In genomic region chr4:118548130-118548480, GRCm38 (mm10) we compare ENCODE assay signal across 11 mouse cellular contexts. TPM values are rescaled to one million over a fixed set of nuclear protein-coding genes. Genes with fewer than 3 reads are reported as not detected.
DNase-seq lines count a peak whose midpoint lies in the region; ATAC-seq and TF ChIP-seq lines count a peak whose summit lies in the region.
"Not testable (repeated sequence)": the region's sequence is repeated elsewhere in the genome, so short reads cannot be mapped to it uniquely, and the experiment has no call there.
"Had no signal": no experiment of that assay in that cellular context is flagged by ENCODE, and none has a peak within 500 bp of the region (broad histone marks: within the 10 kb centered on the region; RNA-seq: fewer than 3 reads in every experiment).

No protein-coding gene starts in this region.

- H3K9me3 ChIP-seq in heart, postnatal 0 days (replicated peaks; ENCODE audit: control insufficient read depth, low read length) = not testable (repeated sequence)

- not testable (repeated sequence) for H3K36me3 ChIP-seq in heart, postnatal 0 days (replicated peaks; ENCODE audit: control insufficient read depth, insufficient read depth, low read length)

- H3K9ac ChIP-seq in heart, postnatal 0 days (replicated peaks; ENCODE audit: low read depth, low read length) = not testable (repeated sequence)

- not testable (repeated sequence) for H3K4me1 ChIP-seq in heart, postnatal 0 days (ENCODE audit: control insufficient read depth, insufficient read depth)

- not testable (repeated sequence) for H3K4me3 ChIP-seq in heart, postnatal 0 days (ENCODE audit: low read depth, low read length)

- TF ChIP-seq CTCF in heart, postnatal 0 days (IDR thresholded peaks at IDR 0.05; ENCODE audit: low read depth) = not testable (repeated sequence)

- not testable (repeated sequence) for H3K27ac ChIP-seq in heart, postnatal 0 days (ENCODE audit: low read depth)

- ATAC-seq in erythroid progenitor cell, adult 5-6 weeks (replicated peaks; ENCODE audit: low FRiP score, poor library complexity, severe bottlenecking) = peak; percentile 85
- ATAC-seq in heart, postnatal 0 days (ENCODE audit: insufficient read depth, low read depth) = not testable (repeated sequence)
- peak; percentile 75 for ATAC-seq in megakaryocyte-erythroid progenitor cell, adult 5-6 weeks (replicated peaks; ENCODE audit: low FRiP score, low TSS enrichment, poor library complexity, severe bottlenecking)

- not testable (repeated sequence) for H3K27me3 ChIP-seq in heart, postnatal 0 days (ENCODE audit: control insufficient read depth, insufficient read depth, low read length)

- TF ChIP-seq EP300 in heart, postnatal 0 days (IDR thresholded peaks at IDR 0.05; ENCODE audit: low read depth) = not testable (repeated sequence)

- not testable (repeated sequence) for H3K4me2 ChIP-seq in heart, postnatal 0 days (ENCODE audit: low read depth, low read length)

- peak; percentile 85 for DNase-seq in WW6 (ENCODE audit: low read depth, low spot score)
- peak; percentile 58 for DNase-seq in c-Kit-positive CD71-positive TER-119-positive erythroid progenitor cells, embryonic 14.5 days (ENCODE audit: low spot score)
- peak; percentile 58 for DNase-seq in heart, postnatal 0 days (ENCODE audit: low spot score)
- DNase-seq in large intestine, adult 2 months (ENCODE audit: low read depth, low spot score) = peak; percentile 44
- peak; percentile 19 to 54 for DNase-seq in spleen, adult 18-20 months
- DNase-seq in urinary bladder, postnatal 10 days (ENCODE audit: low spot score) = peak; percentile 72

- WGBS in heart, postnatal 0 days = 80% methylated on average over 10 of the region's 10 CpGs
- WGBS in large intestine, adult 2 months = 82% methylated on average over 10 of the region's 10 CpGs

RNA-seq across cellular contexts. Expression of gene Tmem125, which starts 4.3 kb away (rescaled TPM):
- total RNA-seq in erythroid progenitor cell, adult 5-6 weeks (2015; ENCODE audit: low replicate concordance) = not detected in 2 replicates
- not detected in 2 replicates for total RNA-seq in erythroid progenitor cell, adult 5-6 weeks (2017; ENCODE audit: low replicate concordance)
- 1.5 and 7.3 TPM in 2 replicates for total RNA-seq in heart, postnatal 0 days (2014; rRNA removed; ENCODE audit: low replicate concordance)
- 0.26 and 0.27 TPM in 2 replicates for polyA plus RNA-seq in heart, postnatal 0 days (2015; fragmentation: Nextera tagmentation; extraction: Ambion mirVana)
- polyA plus RNA-seq in large intestine, adult 2 months (2012; rRNA removed) = 47.8 and 53.0 TPM in 2 replicates
- not detected in 2 replicates for total RNA-seq in megakaryocyte-erythroid progenitor cell, adult 5-6 weeks (2014; fragmentation: Nextera tagmentation)
- not detected in 2 replicates for total RNA-seq in megakaryocyte-erythroid progenitor cell, adult 5-6 weeks (2017)
- total RNA-seq: hematopoietic stem cell, adult 5-6 weeks had no signal

RNA-seq across cellular contexts. Expression of gene 2610528J11Rik, which starts 21.3 kb away (rescaled TPM):
- total RNA-seq in erythroid progenitor cell, adult 5-6 weeks (2015; ENCODE audit: low replicate concordance) = not detected in 2 replicates
- total RNA-seq in erythroid progenitor cell, adult 5-6 weeks (2017; ENCODE audit: low replicate concordance) = not detected in 2 replicates
- total RNA-seq in heart, postnatal 0 days (2014; rRNA removed; ENCODE audit: low replicate concordance) = not detected in 2 replicates
- 0.12 TPM in 1 of 2 replicates, not detected in the other for polyA plus RNA-seq in heart, postnatal 0 days (2015; fragmentation: Nextera tagmentation; extraction: Ambion mirVana)
- polyA plus RNA-seq in large intestine, adult 2 months (2012; rRNA removed) = 93.0 and 123 TPM in 2 replicates
- not detected in 2 replicates for total RNA-seq in megakaryocyte-erythroid progenitor cell, adult 5-6 weeks (2014; fragmentation: Nextera tagmentation)
- total RNA-seq in megakaryocyte-erythroid progenitor cell, adult 5-6 weeks (2017) = not detected in 2 replicates
- total RNA-seq: hematopoietic stem cell, adult 5-6 weeks; left cerebral cortex, postnatal 36 days had no signal
- polyA plus RNA-seq: Patski had no signal

RNA-seq across cellular contexts. Expression of gene Tie1, which starts 58.2 kb away (rescaled TPM):
- total RNA-seq in erythroid progenitor cell, adult 5-6 weeks (2015; ENCODE audit: low replicate concordance) = not detected in 2 replicates
- not detected in 2 replicates for total RNA-seq in erythroid progenitor cell, adult 5-6 weeks (2017; ENCODE audit: low replicate concordance)
- 116 and 120 TPM in 2 replicates for total RNA-seq in heart, postnatal 0 days (2014; rRNA removed; ENCODE audit: low replicate concordance)
- 43.4 and 48.0 TPM in 2 replicates for polyA plus RNA-seq in heart, postnatal 0 days (2015; fragmentation: Nextera tagmentation; extraction: Ambion mirVana)
- 7.9 and 11.3 TPM in 2 replicates for polyA plus RNA-seq in large intestine, adult 2 months (2012; rRNA removed)
- 0.99 TPM in 1 of 2 replicates, not detected in the other for total RNA-seq in megakaryocyte-erythroid progenitor cell, adult 5-6 weeks (2014; fragmentation: Nextera tagmentation)
- 1.3 and 2.5 TPM in 2 replicates for total RNA-seq in megakaryocyte-erythroid progenitor cell, adult 5-6 weeks (2017)
- polyA plus RNA-seq: Patski had no signal

Comparison
In these comparisons a context has a peak if more than half of its experiments do, and no peak if none do; other contexts are left out.
1. RNA of gene Tie1, which starts 58.2 kb away (total RNA-seq): 116 to 120 TPM in heart, postnatal 0 days; 0.99 to 2.5 TPM in megakaryocyte-erythroid progenitor cell, adult 5-6 weeks and not detected in erythroid progenitor cell, adult 5-6 weeks; every median in the first group is over 10 times any median in the second.
2. Peak in every context shown above with its lines, with median percentiles within 50 percentile points of each other: DNase-seq.